Mouse (Mus musculus): ENCODE results near the gene Aox1. TPM values are rescaled to one million over a fixed set of nuclear protein-coding genes. Genes with fewer than 3 reads are reported as not detected.
A peak's percentile ranks its signal among the peaks of the same experiment; 100 is the strongest.

Aox1 gene
- total and polyA plus RNA-seq, 3 experiments, result 0.16 TPM; not detected in 2

DNA sequence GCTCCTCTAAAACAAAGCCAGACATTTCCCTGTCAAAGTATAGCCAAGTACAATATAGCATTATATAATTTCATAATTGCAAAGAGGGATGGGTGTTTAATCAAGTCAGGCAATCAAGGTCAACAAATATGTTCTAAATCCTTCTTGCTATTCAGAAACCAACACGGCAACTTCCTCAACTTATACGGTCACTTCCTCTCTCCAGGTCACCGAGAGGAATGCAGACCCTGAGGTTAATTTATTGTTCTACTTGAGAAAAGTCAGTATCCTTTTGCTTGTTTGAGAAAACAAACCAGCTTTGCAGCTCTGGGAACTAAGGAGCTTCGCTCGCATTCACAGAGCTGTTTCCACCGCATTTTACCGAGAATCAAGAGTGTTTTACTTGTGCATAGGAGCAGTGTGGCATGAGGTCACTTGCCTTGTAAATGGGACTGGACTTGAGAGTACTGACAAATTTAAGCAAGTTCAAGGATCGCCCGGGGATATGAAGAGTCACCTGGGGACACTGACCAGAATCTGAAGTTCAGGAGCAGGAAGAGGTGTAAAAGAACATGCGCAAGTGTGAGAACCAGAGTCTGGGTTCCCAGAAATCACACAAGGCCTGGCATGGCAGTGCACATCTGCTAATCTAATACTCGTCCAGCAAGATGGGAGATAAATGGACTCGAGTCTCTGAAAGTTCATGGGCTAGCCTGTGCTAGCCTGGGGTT, 85.1 kb downstream of the Aox1 start:
- Histone ChIP-seq H3K27me3 (ENCODE audit: insufficient read depth, low read length) (no peaks in the 10 kb centered on the region; the same call in 1 of the 2 replicates), H3K9me3 (replicated peaks) (no peaks in the 10 kb centered on the region), H3K4me1 (ENCODE audit: insufficient read depth, low read depth, low read length) (no peaks in the 10 kb centered on the region), H3K4me3 (ENCODE audit: low read depth, low read length) (no peak overlapping the region), H3K36me3 (replicated peaks) (no peaks in the 10 kb centered on the region)
- DNase-seq (ENCODE audit: low spot score) (no peak), ATAC-seq (ENCODE audit: extremely low read depth, insufficient number of reproducible peaks, low FRiP score, poor library complexity, severe bottlenecking) (no peak)
- TF ChIP-seq POLR2AphosphoS5 (IDR thresholded peaks at IDR 0.05; ENCODE audit: insufficient replicate concordance, low read depth, low read length), result no peak

- Histone ChIP-seq H3K9me3 (replicated peaks) (no peaks in the 10 kb centered on the region), H3K27me3 (ENCODE audit: insufficient read depth, low read length) (no peaks in the 10 kb centered on the region), H3K36me3 (replicated peaks) (no peaks in the 10 kb centered on the region), H3K4me1 (ENCODE audit: insufficient read depth, low read depth, low read length) (no peaks in the 10 kb centered on the region), H3K4me3 (ENCODE audit: low read depth, low read length) (no peak overlapping the region)
- DNase-seq (ENCODE audit: low spot score) (no peak), ATAC-seq (ENCODE audit: extremely low read depth, insufficient number of reproducible peaks, low FRiP score, poor library complexity, severe bottlenecking) (no peak)
- TF ChIP-seq CTCF (IDR thresholded peaks at IDR 0.05; ENCODE audit: low read depth, low read length) (no peak), TAL1 (conservative IDR thresholded peaks at IDR 0.05; ENCODE audit: low read depth, low read length) (no peak), POLR2AphosphoS5 (IDR thresholded peaks at IDR 0.05; ENCODE audit: insufficient replicate concordance, low read depth, low read length) (no peak), GATA1 (IDR thresholded peaks at IDR 0.05; ENCODE audit: borderline replicate concordance, low read length) (no peak), GATA2 (IDR thresholded peaks at IDR 0.05; ENCODE audit: borderline replicate concordance, low read depth, low read length) (no peak)
These were observed 88.5 kb downstream of the Aox1 start for GRCm38 (mm10) chr1:58118231-58118630.

DNA sequence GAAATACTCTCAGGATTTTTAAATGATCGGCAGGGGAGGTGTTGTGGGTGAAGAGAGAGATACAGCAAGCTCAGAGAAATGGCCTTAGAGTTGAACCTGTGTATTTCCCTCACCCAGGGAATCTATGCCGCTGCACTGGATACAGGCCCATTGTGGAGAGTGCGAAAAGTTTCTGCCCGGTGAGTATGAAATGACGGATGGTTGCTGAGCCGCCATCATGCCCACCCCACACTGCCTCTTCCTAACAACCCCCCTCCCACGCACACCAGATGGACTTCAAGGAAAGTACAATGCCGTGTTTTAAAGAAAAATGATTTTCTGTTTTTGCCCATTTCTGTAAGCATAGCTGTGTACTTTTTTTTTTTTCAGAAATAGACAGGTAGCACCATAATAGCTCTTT, 95.2 kb downstream of the Aox1 start:
- Histone ChIP-seq H3K9me3 (replicated peaks) (no peaks in the 10 kb centered on the region), H3K4me3 (ENCODE audit: low read depth, low read length) (no peak overlapping the region), H3K4me1 (ENCODE audit: insufficient read depth, low read depth, low read length) (no peaks in the 10 kb centered on the region), H3K36me3 (replicated peaks) (no peaks in the 10 kb centered on the region), H3K27me3 (ENCODE audit: insufficient read depth, low read length) (no peaks in the 10 kb centered on the region)
- TF ChIP-seq TAL1 (conservative IDR thresholded peaks at IDR 0.05; ENCODE audit: low read depth, low read length) (no peak), CTCF (IDR thresholded peaks at IDR 0.05; ENCODE audit: low read depth, low read length) (no peak), GATA2 (IDR thresholded peaks at IDR 0.05; ENCODE audit: borderline replicate concordance, low read depth, low read length) (no peak), GATA1 (IDR thresholded peaks at IDR 0.05; ENCODE audit: borderline replicate concordance, low read length) (no peak), POLR2AphosphoS5 (IDR thresholded peaks at IDR 0.05; ENCODE audit: insufficient replicate concordance, low read depth, low read length) (no peak)
- DNase-seq (ENCODE audit: low spot score) (no peak), ATAC-seq (ENCODE audit: extremely low read depth, insufficient number of reproducible peaks, low FRiP score, poor library complexity, severe bottlenecking) (no peak)

- H3K4me1 ChIP-seq (ENCODE audit: insufficient read depth, low read depth, low read length), result no peaks in the 10 kb centered on the region
- H3K4me3 ChIP-seq (ENCODE audit: low read depth, low read length), result no peak overlapping the region
- H3K27me3 ChIP-seq (ENCODE audit: insufficient read depth, low read length), result peaks cover 2% of the 10 kb centered on the region; the same call in 1 of the 2 replicates
- DNase-seq (ENCODE audit: low spot score), result no peak
- ATAC-seq (ENCODE audit: extremely low read depth, insufficient number of reproducible peaks, low FRiP score, poor library complexity, severe bottlenecking), result no peak
- H3K9me3 ChIP-seq (replicated peaks), result peaks cover 8% of the 10 kb centered on the region
- H3K36me3 ChIP-seq (replicated peaks), result no peaks in the 10 kb centered on the region
- TF ChIP-seq CTCF (IDR thresholded peaks at IDR 0.05; ENCODE audit: low read depth, low read length) (no peak), POLR2AphosphoS5 (IDR thresholded peaks at IDR 0.05; ENCODE audit: insufficient replicate concordance, low read depth, low read length) (no peak), TAL1 (conservative IDR thresholded peaks at IDR 0.05; ENCODE audit: low read depth, low read length) (no peak), GATA1 (IDR thresholded peaks at IDR 0.05; ENCODE audit: borderline replicate concordance, low read length) (no peak), GATA2 (IDR thresholded peaks at IDR 0.05; ENCODE audit: borderline replicate concordance, low read depth, low read length) (no peak)
These were observed 108.2 kb downstream of the Aox1 start for GRCm38 (mm10) chr1:58137891-58138290.

DNA sequence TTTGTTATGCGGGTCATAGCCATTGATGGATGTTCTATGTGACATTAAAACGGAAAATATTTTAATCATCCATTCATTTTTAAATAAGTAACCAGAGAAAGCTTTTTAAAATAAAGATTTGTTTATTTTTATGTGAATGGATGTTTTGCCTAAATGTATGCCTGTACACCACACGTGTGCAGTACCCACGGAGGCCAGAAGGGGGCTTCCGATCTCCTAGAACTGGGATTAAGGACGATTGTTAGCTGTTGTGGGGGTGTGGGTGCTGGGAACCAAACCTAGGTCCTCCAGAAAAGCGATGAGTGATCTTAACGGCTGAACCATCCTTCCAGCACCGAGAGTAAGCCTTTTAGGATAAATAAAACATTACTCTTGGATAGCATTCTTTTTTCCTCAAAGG, 109.3 kb downstream of the Aox1 start:
- peaks cover 2% of the 10 kb centered on the region; the same call in 1 of the 2 replicates for H3K27me3 ChIP-seq (ENCODE audit: insufficient read depth, low read length)
- TF ChIP-seq CTCF (IDR thresholded peaks at IDR 0.05; ENCODE audit: low read depth, low read length) (no peak; the same call in 1 of the 2 replicates), POLR2AphosphoS5 (IDR thresholded peaks at IDR 0.05; ENCODE audit: insufficient replicate concordance, low read depth, low read length) (no peak), GATA2 (IDR thresholded peaks at IDR 0.05; ENCODE audit: borderline replicate concordance, low read depth, low read length) (no peak), TAL1 (conservative IDR thresholded peaks at IDR 0.05; ENCODE audit: low read depth, low read length) (no peak), GATA1 (IDR thresholded peaks at IDR 0.05; ENCODE audit: borderline replicate concordance, low read length) (no peak)

DNA sequence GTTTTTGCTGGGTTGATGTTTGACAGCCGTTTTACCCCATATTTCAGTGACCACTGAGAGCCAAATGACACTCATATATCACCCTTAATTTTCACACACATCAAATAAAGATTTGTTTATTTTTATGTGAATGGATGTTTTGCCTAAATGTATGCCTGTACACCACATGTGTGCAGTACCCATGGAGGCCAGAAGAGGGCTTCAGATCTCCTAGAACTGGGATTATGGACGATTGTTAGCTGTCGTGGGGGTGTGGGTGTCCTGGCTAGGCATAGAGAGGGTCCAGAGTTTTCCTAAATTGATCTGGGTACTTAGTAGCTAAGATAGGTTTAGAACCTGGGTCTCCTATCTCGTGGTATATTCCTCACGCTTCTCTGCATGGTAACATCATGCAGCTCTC, 110.9 kb downstream of the Aox1 start:
- no peak for TF ChIP-seq POLR2AphosphoS5 (IDR thresholded peaks at IDR 0.05; ENCODE audit: insufficient replicate concordance, low read depth, low read length)
- TF ChIP-seq GATA2 (IDR thresholded peaks at IDR 0.05; ENCODE audit: borderline replicate concordance, low read depth, low read length), result no peak
- TF ChIP-seq GATA1 (IDR thresholded peaks at IDR 0.05; ENCODE audit: borderline replicate concordance, low read length), result no peak
- 0 out of 2 replicates have a peak, but pooled peaks have one; percentile 17 for TF ChIP-seq CTCF (IDR thresholded peaks at IDR 0.05; ENCODE audit: low read depth, low read length)
- no peak for TF ChIP-seq TAL1 (conservative IDR thresholded peaks at IDR 0.05; ENCODE audit: low read depth, low read length)
- Histone ChIP-seq H3K4me3 (ENCODE audit: low read depth, low read length) (no peak overlapping the region), H3K27me3 (ENCODE audit: insufficient read depth, low read length) (peaks cover 2% of the 10 kb centered on the region; the same call in 1 of the 2 replicates), H3K36me3 (replicated peaks) (no peaks in the 10 kb centered on the region), H3K9me3 (replicated peaks) (peaks cover 8% of the 10 kb centered on the region), H3K4me1 (ENCODE audit: insufficient read depth, low read depth, low read length) (no peaks in the 10 kb centered on the region)
- DNase-seq (ENCODE audit: low spot score), result no peak
- ATAC-seq (ENCODE audit: extremely low read depth, insufficient number of reproducible peaks, low FRiP score, poor library complexity, severe bottlenecking), result no peak

More for the DNA sequence above, 109.3 kb downstream of the Aox1 start:
- Histone ChIP-seq H3K4me3 (ENCODE audit: low read depth, low read length) (no peak overlapping the region), H3K4me1 (ENCODE audit: insufficient read depth, low read depth, low read length) (no peaks in the 10 kb centered on the region), H3K9me3 (replicated peaks) (peaks cover 8% of the 10 kb centered on the region), H3K36me3 (replicated peaks) (no peaks in the 10 kb centered on the region)
- ATAC-seq (ENCODE audit: extremely low read depth, insufficient number of reproducible peaks, low FRiP score, poor library complexity, severe bottlenecking), result no peak
- DNase-seq (ENCODE audit: low spot score), result no peak
